Mouse (Mus musculus) T-cell, adult 2 months (primary cell): Measurements from ENCODE around the gene Map6d1.

Experiments used
- DNase-seq: peaks from one replicate; pipeline ENCODE4 v3.0.0; 2022; ENCODE audit warnings: low spot score

The Map6d1 gene

DNA sequence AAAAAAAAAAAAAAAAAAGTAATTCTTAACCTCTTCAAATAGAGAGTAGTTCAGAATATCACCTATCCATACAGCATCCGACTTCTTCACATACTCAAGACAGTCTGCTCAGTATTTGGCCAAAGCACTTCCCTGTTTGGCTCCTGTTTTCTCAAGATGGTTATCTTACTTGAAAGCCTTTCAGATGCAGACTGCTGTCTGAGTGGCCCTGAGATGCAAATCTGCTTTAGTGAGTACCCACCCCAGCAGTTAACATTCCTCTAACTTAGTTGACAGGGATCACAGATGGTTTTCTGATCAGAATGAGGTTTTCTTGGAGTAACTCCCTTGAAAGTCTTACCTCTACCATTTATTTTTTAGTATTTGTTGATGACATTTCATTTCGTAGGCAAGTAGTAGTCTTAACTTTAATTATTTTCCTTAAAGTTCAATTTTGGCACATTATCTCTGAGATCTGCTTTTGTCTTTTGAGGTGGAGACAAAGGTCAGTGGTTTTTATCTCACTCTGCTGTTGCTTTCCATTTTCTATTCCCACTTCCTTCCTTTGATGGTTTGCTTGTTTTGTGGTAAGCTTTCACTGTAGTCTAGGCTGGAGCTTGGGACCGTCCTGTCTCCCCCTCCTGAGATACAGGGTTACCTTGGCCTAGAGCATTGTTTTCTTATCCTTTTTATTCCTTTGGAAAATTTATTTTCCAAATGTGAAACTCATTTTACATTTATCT lies 49.8 kb downstream of the Map6d1 start:
- no peak for DNase-seq

DNA sequence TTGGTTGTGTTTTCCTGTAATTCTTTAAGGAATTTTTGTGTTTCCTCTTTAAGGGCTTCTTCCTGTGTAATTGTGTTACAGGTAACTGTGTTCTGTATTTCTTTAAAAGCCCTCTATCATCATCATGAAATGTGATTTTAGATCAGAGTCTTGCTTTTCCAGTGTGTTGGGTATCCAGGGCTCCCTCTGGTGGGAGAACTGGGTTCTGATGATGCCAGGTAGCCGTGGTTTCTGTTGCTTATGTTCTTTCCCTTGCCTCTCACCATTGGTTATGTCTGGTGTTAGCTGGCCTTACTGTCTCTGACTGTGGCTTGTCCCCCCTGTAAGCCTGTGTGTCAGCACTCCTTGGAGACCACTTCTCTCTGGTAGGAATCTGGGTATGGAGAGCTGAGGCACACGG lies 55.8 kb downstream of the Map6d1 start:
- no peak for DNase-seq
